Mouse (Mus musculus) fibroblast of lung, adult 2 months (primary cell): ENCODE data around the gene Cep295.
"Not testable (repeated sequence)": the region's sequence is repeated elsewhere in the genome, so short reads cannot be mapped to it uniquely, and the experiment has no call there.

Experiments used
- DNase-seq: peaks from one replicate; pipeline ENCODE4 v3.0.0-alpha.2; 2011; ENCODE audit warnings: low read depth

Gene Cep295

GRCm38 (mm10) chr9:15357484-15358275, at the start of gene Cep295:
TSS of gene Cep295 (minus strand) at chr9:15357788.
- peak; percentile 72 for DNase-seq

- no peak for DNase-seq
Observed at GRCm38 (mm10) chr9:15397591-15397990, 40.0 kb upstream of the Cep295 start.

- no peak for DNase-seq
Observed at GRCm38 (mm10) chr9:15395353-15395942, 37.9 kb upstream of the Cep295 start.

- DNase-seq = no peak
Observed at GRCm38 (mm10) chr9:15387075-15387643, 29.6 kb upstream of the Cep295 start.

- DNase-seq = no peak
Observed at GRCm38 (mm10) chr9:15384266-15384665, 26.7 kb upstream of the Cep295 start.

- DNase-seq = no peak
Observed at GRCm38 (mm10) chr9:15366260-15366659, 8.7 kb upstream of the Cep295 start.

GRCm38 (mm10) chr9:15365856-15366255, 8.3 kb upstream of the Cep295 start:
- no peak for DNase-seq

- DNase-seq = no peak
Observed at GRCm38 (mm10) chr9:15364843-15365242, 7.3 kb upstream of the Cep295 start.

- no peak for DNase-seq
Observed at GRCm38 (mm10) chr9:15356916-15357483, 588 bp downstream of the Cep295 start.

GRCm38 (mm10) chr9:15349925-15350324, 7.7 kb downstream of the Cep295 start:
- no peak for DNase-seq

GRCm38 (mm10) chr9:15337776-15338175, 19.8 kb downstream of the Cep295 start:
- no peak for DNase-seq

- DNase-seq = no peak
Observed at GRCm38 (mm10) chr9:15318170-15318742, 39.3 kb downstream of the Cep295 start.

GRCm38 (mm10) chr9:15317223-15318169, 40.1 kb downstream of the Cep295 start:
- DNase-seq = no peak

GRCm38 (mm10) chr9:15316296-15316695, 41.3 kb downstream of the Cep295 start:
- DNase-seq = not testable (repeated sequence)

GRCm38 (mm10) chr9:15314619-15315018, 43.0 kb downstream of the Cep295 start:
- no peak for DNase-seq

- no peak for DNase-seq
Observed at GRCm38 (mm10) chr9:15313633-15314032, 44.0 kb downstream of the Cep295 start.

- DNase-seq = no peak
Observed at GRCm38 (mm10) chr9:15312054-15312735, 45.4 kb downstream of the Cep295 start.

- no peak for DNase-seq
Observed at GRCm38 (mm10) chr9:15310179-15310578, 47.4 kb downstream of the Cep295 start.

GRCm38 (mm10) chr9:15309425-15309824, 48.2 kb downstream of the Cep295 start:
- no peak for DNase-seq

- DNase-seq = no peak
Observed at GRCm38 (mm10) chr9:15308254-15308653, 49.3 kb downstream of the Cep295 start.

GRCm38 (mm10) chr9:15307257-15307656, 50.3 kb downstream of the Cep295 start:
- DNase-seq = no peak
